Comparison of ENCODE assay signal across 23 mouse cellular contexts in the genomic region with DNA sequence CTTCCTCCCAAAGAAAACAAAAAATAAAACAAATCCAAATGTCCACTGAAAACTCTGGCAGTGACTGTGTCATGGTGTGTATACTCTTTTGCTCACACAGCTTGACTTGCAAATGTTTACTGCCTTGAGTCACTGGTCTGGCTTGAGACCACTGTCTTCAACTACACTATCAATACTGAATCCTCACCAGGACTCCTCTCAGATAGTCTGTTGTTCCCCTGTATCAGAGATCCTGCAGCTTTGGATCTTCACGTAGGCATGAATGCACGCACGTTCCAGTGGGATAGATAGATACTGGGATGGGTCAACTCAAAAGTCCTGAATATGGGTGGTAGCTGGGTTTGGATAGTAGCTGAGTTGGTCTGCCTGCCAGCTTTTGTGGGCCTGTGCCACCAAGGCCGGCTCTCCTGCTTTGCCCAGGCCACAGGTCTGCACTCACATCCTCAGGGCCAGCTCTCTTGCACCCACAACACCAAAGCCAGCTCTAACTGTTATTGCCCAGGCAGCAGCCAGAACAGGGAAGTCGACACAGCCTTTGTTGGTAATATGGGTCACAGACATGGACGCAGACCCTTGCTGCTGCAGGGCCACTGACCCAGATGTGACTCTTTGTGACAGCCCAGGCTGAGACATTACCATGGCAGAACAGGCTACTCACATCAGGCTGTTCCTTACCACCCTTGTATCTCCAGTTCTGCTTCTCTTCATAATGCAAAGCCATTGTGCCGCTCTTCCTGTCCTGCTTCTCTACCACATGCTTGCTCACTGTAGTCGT.
"Had no signal": no experiment of that assay in that cellular context is flagged by ENCODE, and none has a peak within 500 bp of the region (broad histone marks: within the 10 kb centered on the region; RNA-seq: fewer than 3 reads in every experiment).

No protein-coding gene starts in this region.

- ATAC-seq: forebrain, postnatal 0 days; hindbrain, postnatal 0 days; intestine, embryonic 16.5 days had no signal

- H3K4me1 ChIP-seq: heart, embryonic 10.5 days; heart, embryonic 13.5 days; heart, embryonic 15.5 days; kidney, embryonic 15.5 days; limb, embryonic 15.5 days had no signal

- H3K27me3 ChIP-seq: heart, embryonic 13.5 days; heart, embryonic 15.5 days; hindbrain, embryonic 13.5 days; hindbrain, embryonic 15.5 days; kidney, embryonic 15.5 days; limb, embryonic 13.5 days; limb, embryonic 15.5 days had no signal

- H3K9ac ChIP-seq: forebrain, postnatal 0 days; heart, embryonic 13.5 days; heart, embryonic 15.5 days; hindbrain, embryonic 13.5 days; hindbrain, embryonic 15.5 days; kidney, embryonic 15.5 days; limb, embryonic 13.5 days; limb, embryonic 15.5 days had no signal

- H3K27ac ChIP-seq: heart, embryonic 10.5 days; heart, embryonic 13.5 days; heart, embryonic 15.5 days; hindbrain, embryonic 13.5 days; hindbrain, embryonic 15.5 days; hindbrain, postnatal 0 days; kidney, embryonic 15.5 days; kidney, postnatal 0 days; layer of hippocampus, adult 2 months; left cerebral cortex, adult 2 months; limb, embryonic 13.5 days; limb, embryonic 15.5 days had no signal

- DNase-seq: forebrain, postnatal 0 days; gastrocnemius, postnatal 14 days; gastrocnemius, postnatal 36 days; heart, adult 18-20 months; heart, postnatal 14 days; heart, postnatal 36 days; kidney, adult 11 months; kidney, adult 2 months; kidney, adult 9 months; kidney, postnatal 4 days had no signal

- H3K36me3 ChIP-seq: heart, embryonic 15.5 days; hindbrain, embryonic 15.5 days; limb, embryonic 13.5 days; limb, embryonic 15.5 days had no signal

- H3K4me3 ChIP-seq: heart, embryonic 10.5 days; heart, embryonic 13.5 days; heart, embryonic 15.5 days; hindbrain, embryonic 13.5 days; hindbrain, embryonic 15.5 days; kidney, embryonic 15.5 days; layer of hippocampus, adult 2 months; left cerebral cortex, adult 2 months; limb, embryonic 13.5 days; limb, embryonic 15.5 days had no signal

- H3K9me3 ChIP-seq: heart, embryonic 10.5 days; heart, embryonic 13.5 days; heart, embryonic 15.5 days; hindbrain, embryonic 13.5 days; hindbrain, embryonic 15.5 days; kidney, embryonic 15.5 days; limb, embryonic 13.5 days; limb, embryonic 15.5 days had no signal

- H3K4me2 ChIP-seq: heart, embryonic 13.5 days; heart, embryonic 15.5 days; hindbrain, embryonic 13.5 days; hindbrain, embryonic 15.5 days; kidney, embryonic 15.5 days; limb, embryonic 13.5 days; limb, embryonic 15.5 days had no signal
